Mouse (Mus musculus) layer of hippocampus, adult 9-10 months (tissue): ENCODE measurements around the gene Lhx1.

Source experiments
- DNase-seq: peaks from one replicate; pipeline ENCODE4 v3.0.0; 2022; ENCODE audit warnings: low spot score

The Lhx1 gene

GRCm38 (mm10) chr11:84481661-84482060 lies 43.7 kb downstream of the Lhx1 start:
- no peak for DNase-seq

GRCm38 (mm10) chr11:84480451-84480850 lies 44.9 kb downstream of the Lhx1 start:
- no peak for DNase-seq

- DNase-seq = no peak
Measured at GRCm38 (mm10) chr11:84476641-84477040, 48.7 kb downstream of the Lhx1 start.

DNA sequence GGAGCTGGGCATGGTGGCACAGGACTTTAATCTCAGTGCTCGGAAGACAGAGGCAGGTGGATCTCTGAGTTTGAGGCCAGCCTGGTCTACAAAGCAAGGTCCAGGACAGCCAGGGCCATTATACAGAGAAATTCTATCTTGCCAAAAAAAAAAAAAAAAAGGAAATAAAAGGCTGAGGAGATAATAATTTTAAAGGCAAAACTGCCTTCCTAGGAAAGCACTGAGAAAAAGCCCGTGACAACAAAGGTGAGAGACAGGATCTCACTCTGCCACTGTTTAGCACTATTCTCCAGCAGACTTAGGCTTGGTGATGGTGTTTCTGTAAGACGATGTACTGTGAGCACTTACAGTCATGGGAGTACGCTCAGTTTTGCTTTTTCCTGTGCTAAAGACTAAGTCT lies 49.3 kb downstream of the Lhx1 start:
- no peak for DNase-seq

DNA sequence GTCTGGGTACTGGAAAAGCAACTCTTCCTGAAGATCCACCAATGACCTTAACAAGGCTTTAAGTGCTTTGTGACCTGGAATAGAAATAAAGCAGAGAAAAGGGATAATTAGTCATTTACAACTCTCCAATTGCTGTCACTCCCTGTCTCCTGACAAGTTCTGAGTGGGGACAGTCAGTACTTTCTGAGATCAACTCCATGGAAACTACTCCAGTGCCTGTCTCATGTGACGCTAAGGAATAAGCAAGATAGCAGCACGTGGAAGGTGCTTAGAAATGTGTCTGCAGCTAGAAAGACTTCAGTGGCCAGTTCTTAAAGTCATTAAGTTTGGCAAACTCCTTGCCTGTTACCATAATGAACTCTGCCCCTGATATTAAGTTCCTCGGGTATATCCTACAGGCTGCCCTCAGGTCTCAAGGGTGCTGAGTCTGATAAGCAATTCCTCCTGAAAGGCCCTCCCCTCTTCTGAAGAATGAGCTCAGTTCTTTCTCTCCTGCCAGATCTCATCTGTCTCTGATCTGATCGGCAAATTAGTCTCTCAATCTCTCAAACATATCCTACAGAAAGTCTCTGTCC lies 52.2 kb downstream of the Lhx1 start:
- DNase-seq = no peak
